Mouse (Mus musculus) neutrophil, adult 5-6 weeks (primary cell): ENCODE measurements around the gene Chst10. TPM values are rescaled to one million over a fixed set of nuclear protein-coding genes. Genes with fewer than 3 reads are reported as not detected.

Experiments used
- ATAC-seq: fragments of 151-379, 151-347 bp; 2 replicates; pipeline ENCODE4 v1.8.0; 2017; ENCODE audit warnings: mild to moderate bottlenecking, moderate TSS enrichment; ENCODE audit not compliant: insufficient number of reproducible peaks, poor library complexity, low FRiP score, severe bottlenecking; ENCODE audit errors: extremely low read depth
- total RNA-seq: library from RNA; stranded (forward); fragments of 200-1000 nt; gene quantifications from 2 replicates; pipeline ENCODE4 v1.2.3, GENCODE M21; 2017

The Chst10 gene
- total RNA-seq, 1 experiment from 2014 or later = 7.2 TPM

DNA sequence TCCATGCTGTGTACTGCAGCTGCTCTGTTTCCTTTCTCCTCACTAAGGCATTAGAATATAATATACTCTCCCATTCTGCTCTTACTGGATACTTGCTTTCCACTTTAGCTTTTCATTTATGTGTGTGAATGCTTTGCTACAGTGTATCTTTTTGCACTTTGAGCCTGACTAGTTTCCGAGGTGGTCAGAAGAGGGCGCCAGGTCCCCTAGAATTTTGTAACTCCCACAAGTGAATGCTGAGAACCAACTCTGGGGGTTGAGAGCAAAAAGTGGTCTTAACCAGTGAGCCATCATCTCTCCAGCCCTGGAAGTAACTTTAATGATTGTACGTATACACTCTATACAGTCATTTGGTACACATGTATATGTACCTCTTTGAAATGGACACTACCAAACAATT lies 63.1 kb downstream of the Chst10 start:
- ATAC-seq = no peak

DNA sequence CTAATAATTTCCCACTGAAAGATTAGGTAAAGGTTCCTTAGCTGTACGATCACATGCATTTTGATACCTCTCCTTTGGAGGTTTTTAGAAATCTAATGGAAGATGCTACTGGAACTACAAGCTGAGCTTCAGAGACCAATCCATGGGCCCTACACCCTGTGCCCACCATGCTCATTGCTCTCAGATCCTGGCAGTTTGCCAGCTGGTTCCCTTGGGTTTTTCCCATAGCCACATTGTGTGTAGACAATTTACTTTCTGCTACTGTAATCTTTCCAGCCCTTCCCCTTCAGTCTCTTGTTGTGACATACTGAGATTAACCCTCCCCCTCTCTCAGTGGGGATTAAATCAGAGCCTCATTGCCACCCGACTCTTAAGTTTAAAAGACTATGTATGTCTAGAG lies 73.0 kb downstream of the Chst10 start:
- no peak for ATAC-seq

DNA sequence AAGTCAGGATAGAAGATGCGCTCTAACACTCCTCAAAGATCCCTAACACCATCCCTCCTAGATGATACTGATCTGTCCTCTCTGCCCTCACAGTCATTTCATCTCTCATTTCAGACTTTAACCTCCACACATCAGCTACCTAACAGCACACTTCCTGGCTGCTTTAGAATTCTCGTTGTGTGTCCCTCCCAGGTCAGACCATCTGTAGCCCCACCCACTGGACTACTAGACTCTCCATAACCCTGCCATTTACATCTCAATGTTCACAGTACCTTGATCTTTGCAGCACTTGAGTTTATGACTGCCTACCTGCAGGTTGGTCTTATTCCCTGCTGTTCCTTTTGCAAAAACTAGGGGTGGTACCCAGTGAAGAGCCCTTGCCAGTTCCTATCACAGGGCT lies 74.1 kb downstream of the Chst10 start:
- ATAC-seq = no peak

DNA sequence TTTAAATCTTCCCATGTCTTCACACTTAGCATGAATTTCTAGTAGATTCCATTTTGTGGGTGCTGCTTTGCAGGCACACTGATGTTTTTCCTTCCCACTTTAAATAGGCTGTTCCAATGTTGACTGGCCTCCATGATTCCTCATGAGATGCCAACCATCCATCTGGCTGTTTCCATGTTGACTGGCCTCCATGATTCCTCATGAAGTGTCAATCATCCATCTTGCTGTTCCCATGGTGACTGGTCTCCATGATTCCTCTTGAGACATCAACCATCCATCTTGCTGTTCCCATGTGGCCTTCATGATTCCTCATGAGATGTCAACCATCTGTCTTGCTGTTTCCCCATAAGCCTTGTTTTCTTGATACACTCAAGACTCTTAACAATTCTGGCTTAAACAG lies 78.3 kb downstream of the Chst10 start:
- ATAC-seq = no peak

DNA sequence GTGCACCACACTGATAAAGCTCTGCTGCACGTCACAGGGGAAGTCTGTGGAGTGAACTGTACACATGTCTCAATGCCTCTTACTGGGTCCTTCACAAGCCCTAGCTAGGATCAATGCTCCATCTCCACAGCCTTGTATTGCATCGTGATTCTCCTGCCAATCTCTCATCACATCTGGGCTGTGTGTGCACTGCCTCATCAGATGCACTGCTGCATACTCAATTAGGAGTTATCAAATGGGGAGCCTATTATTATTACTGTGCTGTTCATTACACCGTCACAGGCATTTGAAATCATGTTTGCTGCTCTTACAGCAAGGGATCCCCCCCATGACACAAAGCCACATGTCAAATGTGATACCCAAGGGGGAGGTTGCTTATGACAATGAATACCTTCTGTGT lies 80.3 kb downstream of the Chst10 start:
- ATAC-seq = no peak

DNA sequence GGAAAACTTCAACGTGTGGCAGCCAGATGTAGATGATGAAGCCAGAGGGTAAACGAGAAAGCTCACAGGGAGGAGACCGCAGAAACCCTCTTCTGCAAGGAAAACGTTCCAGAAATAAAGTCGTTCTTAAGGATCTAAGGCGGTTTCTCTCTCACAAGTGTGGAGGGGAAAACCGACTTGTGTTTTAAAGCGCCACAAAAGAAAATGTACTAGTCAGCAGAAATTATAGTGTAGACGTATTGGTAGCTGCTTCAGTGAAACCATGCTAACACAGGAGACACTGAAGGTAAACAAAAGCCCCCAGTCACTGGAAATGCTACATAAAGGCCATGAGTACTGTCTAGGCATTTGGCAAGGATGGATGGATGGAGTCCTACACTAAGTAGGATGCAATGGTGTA lies 80.7 kb downstream of the Chst10 start:
- ATAC-seq = no peak

DNA sequence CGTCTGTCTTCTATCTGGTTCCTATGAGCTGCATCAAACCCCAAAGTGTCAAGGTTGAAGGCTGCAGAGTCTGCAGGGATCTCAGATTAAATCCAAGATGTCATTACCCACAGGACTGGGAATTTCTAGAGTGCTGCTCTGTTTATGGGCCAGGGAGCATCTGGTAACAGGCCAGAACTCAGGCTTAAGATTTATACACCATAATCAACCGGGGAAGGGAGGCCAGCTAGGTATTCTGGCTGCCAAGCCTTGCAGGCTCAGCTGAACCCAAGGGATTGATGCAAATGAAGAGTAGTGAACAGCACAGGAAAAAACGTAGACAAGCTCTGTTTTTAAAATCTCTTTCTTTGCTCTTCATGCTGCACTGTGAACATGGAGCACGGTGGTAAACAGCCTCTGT lies 81.7 kb downstream of the Chst10 start:
- ATAC-seq = no peak

Other genes starting within 250 kb of the Chst10 start
- gene Aff3, start 233.2 kb downstream of the Chst10 start, total RNA-seq = 164 and 189 TPM in 2 replicates
- gene Lonrf2, start 61.5 kb downstream of the Chst10 start, total RNA-seq = not detected in 2 replicates
- not detected in 2 replicates for gene Nms, start 41.0 kb upstream of the Chst10 start, total RNA-seq
- gene Pdcl3, start 87.4 kb upstream of the Chst10 start, total RNA-seq = 39.8 and 45.5 TPM in 2 replicates